Mouse (Mus musculus) embryonic facial prominence, embryonic 14.5 days (tissue): ENCODE measurements around the gene Brap. TPM values are rescaled to one million over a fixed set of nuclear protein-coding genes. Genes with fewer than 3 reads are reported as not detected.

ENCODE experiments used
- ATAC-seq: fragments of 200-750 bp; cut with Nextera tagmentation; 2 replicates; pipeline ENCODE4 v1.8.0; 2017; ENCODE audit warnings: low read depth, moderate number of reproducible peaks, moderate TSS enrichment
- DNase-seq: peaks from one replicate; pipeline ENCODE4 v3.0.0-alpha.2; 2015; ENCODE audit warnings: low spot score
- H3K27ac ChIP-seq: fragments of 300-500 bp; sonication (generic); replicated peaks from 2 replicates; pipeline ENCODE4 v1.5.1; 2014; ENCODE audit warnings: low read depth, mild to moderate bottlenecking, low read length, moderate library complexity
- H3K27me3 ChIP-seq: fragments of 300-500 bp; sonication (generic); replicated peaks from 2 replicates; pipeline ENCODE4 v1.6.1; 2014; ENCODE audit warnings: low read length; ENCODE audit not compliant: control insufficient read depth, insufficient read depth
- H3K36me3 ChIP-seq: fragments of 300-500 bp; sonication (generic); 2 replicates; pipeline ENCODE4 v1.6.1; 2014; ENCODE audit warnings: low read length, mixed read lengths; ENCODE audit not compliant: control insufficient read depth, insufficient read depth
- H3K4me1 ChIP-seq: fragments of 300-500 bp; sonication (generic); 2 replicates; pipeline ENCODE4 v1.6.1; 2014; ENCODE audit warnings: antibody characterized with exemption, low read length; ENCODE audit not compliant: control insufficient read depth, insufficient read depth
- H3K4me2 ChIP-seq: fragments of 300-500 bp; sonication (generic); 2 replicates; pipeline ENCODE4 v1.6.1; 2014; ENCODE audit warnings: low read depth, mild to moderate bottlenecking, low read length, moderate library complexity, mixed read lengths
- H3K4me3 ChIP-seq: fragments of 300-500 bp; sonication (generic); 2 replicates; pipeline ENCODE4 v1.5.1; 2014; ENCODE audit warnings: low read depth, mild to moderate bottlenecking, low read length
- H3K9ac ChIP-seq: fragments of 300-500 bp; sonication (generic); 2 replicates; pipeline ENCODE4 v1.6.1; 2014; ENCODE audit warnings: low read depth, mild to moderate bottlenecking, low read length, moderate library complexity, mixed read lengths
- H3K9me3 ChIP-seq: fragments of 300-500 bp; sonication (generic); 2 replicates; pipeline ENCODE4 v1.6.1; 2016; ENCODE audit warnings: low read length; ENCODE audit not compliant: control insufficient read depth
- WGBS: fragments of 180-500 bp; shearing (Covaris S2); extraction: QIAGEN DNeasy Blood & Tissue Kit; methylation state at CpG from one replicate; pipeline ENCODE4 v1.1.7; 2014; 5-methylcytosine and 5-hydroxymethylcytosine counted together
- polyA plus RNA-seq: library from polyadenylated mRNA; unstranded; fragments of >200 nt; fragmentation: Nextera tagmentation; extraction: Ambion mirVana; gene quantifications from 2 replicates; pipeline ENCODE4 v1.2.1, GENCODE M21; 2014

Gene Brap
- polyA plus RNA-seq, 1 experiment from 2014 or later = 39.9 TPM

DNA sequence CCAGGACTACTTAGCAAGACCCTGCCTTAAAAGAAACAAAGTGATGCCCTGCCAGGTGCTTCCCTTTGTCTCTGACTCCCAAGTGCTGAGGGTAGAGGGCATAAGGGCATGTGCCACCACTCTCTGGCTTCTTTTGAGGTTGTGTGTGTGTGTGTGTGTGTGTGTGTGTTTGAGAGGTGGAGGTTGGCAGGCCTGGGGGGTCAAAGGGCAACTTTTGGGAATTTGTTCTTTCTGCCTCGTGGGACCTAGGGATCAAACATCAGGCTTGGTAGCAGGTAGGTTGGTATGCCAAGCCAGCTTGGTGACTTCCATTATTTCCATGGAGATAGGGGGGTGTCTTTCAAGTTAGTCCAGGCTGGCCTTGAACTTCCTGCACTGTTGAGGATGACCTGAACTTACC is 43.0 kb downstream of the Brap start:
- 57% methylated on average over 1 of the region's 1 CpGs for WGBS
- DNase-seq = no peak
- Histone ChIP-seq H3K36me3 (no peaks in the 10 kb centered on the region), H3K9ac (no peak overlapping the region), H3K9me3 (no peaks in the 10 kb centered on the region), H3K4me3 (no peak overlapping the region), H3K27me3 (no peaks in the 10 kb centered on the region), H3K4me2 (no peak overlapping the region), H3K4me1 (no peaks in the 10 kb centered on the region), H3K27ac (no peak overlapping the region)
- no peak for ATAC-seq

DNA sequence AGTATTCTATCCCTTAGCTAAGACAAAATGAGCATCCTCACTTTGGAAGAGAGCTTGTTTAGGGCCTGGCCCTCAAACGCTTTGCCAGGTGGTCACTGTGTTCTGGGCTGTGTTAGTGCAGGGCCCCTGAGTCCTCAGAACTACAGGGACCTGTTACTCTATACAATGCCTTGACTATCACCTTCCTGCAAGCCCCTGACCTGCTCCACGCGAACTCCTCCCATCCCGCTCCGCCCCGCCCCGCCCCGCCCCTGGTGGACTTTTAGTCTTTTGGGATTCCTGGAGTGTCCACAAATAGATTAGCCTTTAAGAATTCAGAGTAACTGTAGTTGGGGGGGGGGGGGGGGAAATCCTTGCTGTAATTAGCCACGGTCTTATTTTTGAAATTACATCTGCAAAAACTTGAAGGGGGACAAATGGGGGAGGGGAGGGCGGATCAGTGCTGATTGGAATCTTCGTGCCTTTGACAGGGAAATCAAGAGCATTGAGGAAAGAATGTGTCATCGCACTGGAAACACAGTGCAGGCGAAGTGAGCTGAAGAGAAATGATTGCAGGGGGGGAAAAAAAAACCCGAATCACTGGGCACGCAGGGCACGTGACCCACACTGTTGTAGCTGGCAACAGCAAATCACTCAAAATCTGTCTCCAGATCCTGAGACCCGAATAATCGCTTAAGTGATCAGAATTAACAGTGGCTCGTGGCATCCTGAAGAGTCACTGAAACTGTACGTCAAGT is 44.3 kb downstream of the Brap start:
- Histone ChIP-seq H3K9ac (no peak overlapping the region), H3K4me3 (peak overlapping the region; percentile 23; the same call in 1 of the 2 replicates), H3K9me3 (no peaks in the 10 kb centered on the region), H3K36me3 (no peaks in the 10 kb centered on the region), H3K4me2 (peak overlapping the region; percentile 56), H3K27ac (no peak overlapping the region), H3K4me1 (no peaks in the 10 kb centered on the region), H3K27me3 (no peaks in the 10 kb centered on the region)
- ATAC-seq = no peak; the same call in 1 of the 2 replicates
- DNase-seq = peak; percentile 50
- 9% methylated on average over 20 of the region's 20 CpGs for WGBS

DNA sequence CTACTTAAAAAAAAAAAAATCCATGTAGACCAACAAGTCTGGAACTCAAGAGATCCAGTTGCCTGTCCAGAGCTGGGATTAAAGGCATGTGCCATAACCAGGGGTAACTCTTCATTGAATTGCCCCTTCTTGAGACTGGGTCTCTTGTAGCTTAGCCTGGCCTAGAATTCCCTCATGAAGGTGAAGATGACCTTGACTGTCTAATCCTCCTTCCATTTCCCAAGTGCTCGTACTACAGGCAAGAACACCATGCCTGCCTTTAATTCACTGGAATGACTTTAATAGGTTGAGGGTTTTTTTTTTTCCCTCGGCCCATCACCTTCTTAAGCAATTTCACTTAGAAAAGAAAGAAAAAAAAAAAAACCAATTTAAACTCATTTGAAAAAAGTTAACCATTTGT is 50.0 kb downstream of the Brap start:
- no peaks in the 10 kb centered on the region for H3K27me3 ChIP-seq
- no peaks in the 10 kb centered on the region for H3K9me3 ChIP-seq
- DNase-seq (no peak), ATAC-seq (no peak)
- H3K4me2 ChIP-seq = peak overlapping the region; percentile 74
- no peaks in the 10 kb centered on the region for H3K36me3 ChIP-seq
- 28% methylated on average over 2 of the region's 2 CpGs for WGBS
- H3K4me3 ChIP-seq = peak overlapping the region; percentile 94
- peaks cover 17% of the 10 kb centered on the region for H3K4me1 ChIP-seq
- no peak overlapping the region for H3K9ac ChIP-seq
- no peak overlapping the region; the same call in 1 of the 2 replicates for H3K27ac ChIP-seq

DNA sequence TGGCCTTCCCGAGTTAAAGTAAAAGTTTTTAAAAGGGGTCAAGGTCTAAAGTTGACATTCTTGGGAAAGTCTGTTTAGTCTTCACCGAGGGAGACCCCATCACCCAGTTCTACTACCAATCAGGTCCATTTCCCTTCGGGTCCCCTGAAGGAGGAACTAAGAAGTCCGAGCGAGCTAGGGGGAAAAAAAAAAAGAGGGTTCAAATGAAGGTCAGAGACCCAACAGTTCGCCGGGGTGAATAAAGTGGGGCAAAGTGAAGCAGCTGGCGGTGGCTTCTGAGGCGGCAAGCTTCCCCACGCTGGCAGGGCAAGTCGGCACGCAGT is 50.4 kb downstream of the Brap start:
- no peaks in the 10 kb centered on the region for H3K9me3 ChIP-seq
- H3K9ac ChIP-seq = peak overlapping the region; percentile 95
- no peaks in the 10 kb centered on the region for H3K36me3 ChIP-seq
- WGBS = under 1% methylated on average over 12 of the region's 12 CpGs
- peak overlapping the region; percentile 97 for H3K27ac ChIP-seq
- peak overlapping the region; percentile 94 for H3K4me3 ChIP-seq
- H3K4me1 ChIP-seq = peaks cover 21% of the 10 kb centered on the region
- no peaks in the 10 kb centered on the region for H3K27me3 ChIP-seq
- DNase-seq (peak; percentile 54), ATAC-seq (no peak; the same call in 1 of the 2 replicates)
- peak overlapping the region; percentile 74 for H3K4me2 ChIP-seq

DNA sequence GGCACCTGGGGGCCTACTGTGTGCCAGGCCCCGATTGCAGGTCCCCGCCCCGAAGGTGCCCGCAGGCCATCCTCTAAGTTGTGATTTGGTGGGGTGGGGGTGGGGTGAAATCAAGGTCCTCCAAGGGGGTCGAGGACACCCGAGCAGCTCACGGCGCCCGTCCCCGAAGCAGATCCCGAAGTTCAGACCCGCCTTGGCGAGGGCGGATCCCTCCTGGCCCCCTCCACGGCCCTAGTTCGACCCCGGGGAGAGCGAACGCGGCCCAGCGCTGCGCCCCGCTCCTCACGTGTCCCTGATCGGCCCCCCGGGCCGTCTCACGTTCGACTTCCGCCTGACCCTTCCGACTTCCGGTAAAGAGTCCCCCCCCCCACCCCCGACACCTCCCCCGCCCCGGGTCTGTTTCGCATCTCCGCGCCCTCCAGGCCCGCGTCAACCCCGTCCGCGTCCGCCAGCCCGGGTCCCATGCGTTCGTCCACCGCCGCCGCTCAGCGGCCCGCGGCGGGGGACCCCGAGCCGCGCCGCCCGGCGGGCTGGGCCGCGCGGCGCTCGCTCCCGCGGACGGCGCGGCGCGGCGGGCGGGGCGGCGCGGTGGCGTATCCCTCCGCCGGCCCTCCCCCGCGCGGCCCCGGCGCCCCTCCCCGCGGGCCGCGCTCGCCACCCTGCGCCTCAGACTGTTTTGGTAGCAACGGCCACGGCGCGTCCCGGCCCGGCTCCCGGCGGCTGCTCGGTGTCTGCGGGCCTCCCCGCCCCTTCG is 51.0 kb downstream of the Brap start, which contains the start of gene Atxn2:
Gene Atxn2, plus strand, starts transcription at position 164 of the 754 bp plus-strand sequence.
- Histone ChIP-seq H3K4me2 (peak within 1 kb of the TSS; percentile 74), H3K4me3 (peak within 1 kb of the TSS; percentile 94), H3K36me3 (no peaks in the 10 kb centered on the region), H3K4me1 (peaks cover 25% of the 10 kb centered on the region), H3K27ac (peak within 1 kb of the TSS; percentile 97), H3K9ac (peak within 1 kb of the TSS; percentile 95), H3K27me3 (no peaks in the 10 kb centered on the region), H3K9me3 (no peaks in the 10 kb centered on the region)
- 0% methylated on average over 14 of the region's 103 CpGs for WGBS
- peak; percentile 84 for ATAC-seq
- DNase-seq = peak; percentile 93

DNA sequence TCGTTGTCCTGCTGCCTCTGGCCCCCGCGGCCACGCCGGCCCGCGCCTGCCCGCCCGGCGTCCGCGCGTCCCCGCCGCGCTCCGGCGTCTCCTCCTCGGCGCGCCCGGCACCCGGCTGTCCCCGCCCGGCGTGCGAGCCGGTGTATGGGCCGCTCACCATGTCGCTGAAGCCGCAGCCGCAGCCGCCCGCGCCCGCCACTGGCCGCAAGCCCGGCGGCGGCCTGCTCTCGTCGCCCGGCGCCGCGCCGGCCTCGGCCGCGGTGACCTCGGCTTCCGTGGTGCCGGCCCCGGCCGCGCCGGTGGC is 51.5 kb downstream of the Brap start:
- WGBS = 0% methylated on average over 6 of the region's 57 CpGs
- ATAC-seq (peak; percentile 37), DNase-seq (no peak)
- peaks cover 27% of the 10 kb centered on the region for H3K4me1 ChIP-seq
- peak overlapping the region; percentile 97 for H3K27ac ChIP-seq
- peak overlapping the region; percentile 95 for H3K9ac ChIP-seq
- H3K4me2 ChIP-seq = peak overlapping the region; percentile 70
- no peaks in the 10 kb centered on the region for H3K36me3 ChIP-seq
- H3K4me3 ChIP-seq = peak overlapping the region; percentile 94
- no peaks in the 10 kb centered on the region for H3K27me3 ChIP-seq
- H3K9me3 ChIP-seq = no peaks in the 10 kb centered on the region

DNA sequence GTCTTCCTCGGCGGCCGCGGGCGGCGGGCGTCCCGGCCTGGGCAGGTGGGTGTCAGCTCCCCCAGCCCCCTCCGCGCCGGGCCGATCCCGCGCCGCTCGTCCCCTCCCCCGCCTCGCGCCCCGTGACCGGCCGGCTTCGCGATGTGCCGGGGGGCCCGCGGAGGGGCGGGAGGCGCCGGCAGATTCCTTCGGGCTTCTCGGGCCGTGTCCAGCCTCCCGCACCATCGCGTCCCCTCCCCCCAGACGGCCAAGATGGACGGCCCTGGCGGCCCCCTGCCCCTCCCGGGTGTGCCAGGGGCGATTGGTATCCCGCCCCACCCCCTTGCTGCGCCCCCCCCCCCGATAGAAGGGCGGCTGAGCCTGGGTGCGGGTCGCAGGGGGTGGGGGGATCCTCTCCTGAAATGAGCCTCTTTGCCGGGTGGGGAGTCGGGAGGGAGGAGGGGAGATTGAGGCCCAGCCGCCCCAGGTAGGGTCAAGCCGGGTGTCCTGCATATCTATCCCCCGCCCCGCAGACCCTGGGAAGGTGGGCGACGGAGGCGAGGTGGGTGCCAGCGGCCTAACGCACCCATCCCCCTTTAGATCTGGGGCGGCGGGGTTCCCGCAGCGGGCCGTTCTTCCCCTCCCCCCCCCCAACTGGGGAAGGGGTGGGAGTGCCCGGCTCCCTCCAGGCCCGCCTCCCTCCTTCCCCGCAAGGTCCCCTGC is 52.0 kb downstream of the Brap start:
- H3K9me3 ChIP-seq = no peaks in the 10 kb centered on the region
- H3K4me1 ChIP-seq = peaks cover 27% of the 10 kb centered on the region
- peak overlapping the region; percentile 95 for H3K9ac ChIP-seq
- 0 out of 2 replicates have a peak, but pooled peaks cover 2% of the 10 kb centered on the region for H3K36me3 ChIP-seq
- ATAC-seq (peak; percentile 48), DNase-seq (peak; percentile 42)
- H3K27ac ChIP-seq = peak overlapping the region; percentile 97
- H3K27me3 ChIP-seq = no peaks in the 10 kb centered on the region
- H3K4me2 ChIP-seq = peak overlapping the region; percentile 70
- WGBS = 1% methylated on average over 10 of the region's 66 CpGs
- peak overlapping the region; percentile 94 for H3K4me3 ChIP-seq

DNA sequence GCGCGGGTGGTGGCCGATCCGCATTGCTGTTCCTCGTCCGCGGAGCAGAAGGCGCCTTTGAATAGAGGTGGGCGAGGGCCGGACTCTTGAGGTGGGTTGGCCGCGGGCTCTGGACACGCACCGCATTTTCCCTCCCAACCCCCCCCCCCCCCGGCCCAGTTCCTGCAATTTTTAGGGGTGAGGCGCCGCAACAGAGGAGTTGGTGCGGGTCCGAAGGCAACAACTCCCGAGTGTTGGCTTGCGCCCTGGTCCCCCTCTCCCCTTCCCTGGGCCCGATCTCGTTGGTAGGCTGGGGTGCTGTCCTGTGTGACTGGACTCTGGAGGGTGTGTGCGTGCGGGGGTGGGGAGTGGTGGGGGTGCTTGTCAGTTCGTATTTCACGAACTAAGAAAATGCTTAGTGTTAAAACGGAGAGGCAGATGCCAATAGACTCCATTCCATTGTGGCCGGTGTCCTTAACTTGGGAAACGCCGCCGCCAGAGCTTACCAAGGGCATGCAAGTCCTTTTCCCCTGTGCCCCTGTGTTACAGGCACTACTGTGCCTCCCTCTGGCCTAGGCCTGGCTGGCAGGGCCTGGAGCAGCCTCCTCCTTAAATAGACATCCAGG is 52.7 kb downstream of the Brap start:
- H3K4me2 ChIP-seq = peak overlapping the region; percentile 70
- H3K27ac ChIP-seq = peak overlapping the region; percentile 97
- H3K9me3 ChIP-seq = no peaks in the 10 kb centered on the region
- H3K36me3 ChIP-seq = peaks cover 6% of the 10 kb centered on the region; the same call in 1 of the 2 replicates
- H3K4me1 ChIP-seq = peaks cover 27% of the 10 kb centered on the region
- peak overlapping the region; percentile 94 for H3K4me3 ChIP-seq
- WGBS = 0% methylated on average over 23 of the region's 32 CpGs
- ATAC-seq (peak; percentile 28), DNase-seq (peak; percentile 72)
- no peaks in the 10 kb centered on the region for H3K27me3 ChIP-seq
- H3K9ac ChIP-seq = peak overlapping the region; percentile 95
